Mouse (Mus musculus) MEL (cell line): ENCODE measurements around the gene Gipc2.

Experiments used
- BHLHE40 ChIP-seq: IDR thresholded peaks from 2 replicates; pipeline ENCODE4 v1.6.1; 2012; ENCODE audit warnings: low read depth, mild to moderate bottlenecking, inconsistent platforms, low read length, improper control_type of control experiment, borderline replicate concordance
- CTCF ChIP-seq, 3 experiments: IDR thresholded peaks in 2 of 3; conservative IDR thresholded peaks in 1 of 3; 2 replicates each; pipeline ENCODE4 v1.5.1; 2011 to 2012; ENCODE audit warnings: low read length in 3 of 3, low read depth in 2 of 3, mild to moderate bottlenecking in 2 of 3, improper control_type of control experiment in 1 of 3, inconsistent platforms in 1 of 3, mixed read lengths in 1 of 3, moderate library complexity in 1 of 3; ENCODE audit not compliant: control insufficient read depth in 1 of 3, insufficient read depth in 1 of 3, poor library complexity in 1 of 3, severe bottlenecking in 1 of 3
- E2F4 ChIP-seq: IDR thresholded peaks from 2 replicates; pipeline ENCODE4 v1.6.1; 2011; ENCODE audit warnings: low read depth, low read length, improper control_type of control experiment, borderline replicate concordance
- MAZ ChIP-seq: IDR thresholded peaks from 2 replicates; pipeline ENCODE4 v1.6.1; 2012; ENCODE audit warnings: low read depth, mild to moderate bottlenecking, inconsistent platforms, low read length, improper control_type of control experiment
- POLR2A ChIP-seq, 2 experiments: IDR thresholded peaks; 2 replicates each; pipeline ENCODE4 v1.6.1; 2011 to 2012; ENCODE audit warnings: low read length in 2 of 2, mild to moderate bottlenecking in 2 of 2, control low read depth in 1 of 2, improper control_type of control experiment in 1 of 2, low read depth in 1 of 2, moderate library complexity in 1 of 2; ENCODE audit not compliant: control insufficient read depth in 1 of 2, insufficient read depth in 1 of 2, poor library complexity in 1 of 2
- RCOR1 ChIP-seq: IDR thresholded peaks from 2 replicates; pipeline ENCODE4 v1.6.1; 2012; ENCODE audit warnings: low read depth, mild to moderate bottlenecking, inconsistent platforms, low read length, improper control_type of control experiment
- TAL1 ChIP-seq: IDR thresholded peaks from 2 replicates; pipeline ENCODE4 v1.6.1; 2012; ENCODE audit warnings: mild to moderate bottlenecking, inconsistent platforms, low read length, moderate library complexity, mixed read lengths
- ZMIZ1 ChIP-seq: IDR thresholded peaks from 2 replicates; pipeline ENCODE4 v1.6.1; 2012; ENCODE audit warnings: low read depth, mild to moderate bottlenecking, inconsistent platforms, low read length, improper control_type of control experiment, moderate library complexity

DNA sequence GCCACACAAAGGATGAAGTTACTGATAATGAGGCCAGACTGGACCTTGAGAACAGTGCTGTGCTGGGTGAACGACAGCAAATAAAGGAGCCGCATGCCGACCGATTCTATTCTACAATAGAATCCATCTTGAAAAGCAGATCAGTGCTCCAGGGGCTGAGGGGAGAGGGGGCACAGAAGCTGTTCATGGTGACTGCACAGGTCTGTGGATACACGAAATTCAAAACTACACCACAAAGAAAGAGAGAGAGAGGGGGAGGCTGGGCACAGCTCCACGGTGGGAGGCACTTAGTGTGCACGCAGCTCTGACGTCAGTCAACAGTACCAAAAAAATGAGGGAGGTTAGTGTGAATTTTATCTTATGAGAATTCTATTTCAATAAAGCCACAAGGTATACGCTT lies 17.5 kb upstream of the Gipc2 start:
- TF ChIP-seq TAL1 (no peak), CTCF (IDR thresholded peaks at IDR 0.05 in 2 of 3, conservative IDR thresholded peaks at IDR 0.05 in 1 of 3; ENCODE audit: control insufficient read depth in 1 of 3, insufficient read depth in 1 of 3, low read depth in 2 of 3, low read length in 3 of 3, poor library complexity in 1 of 3, severe bottlenecking in 1 of 3) (no peak), E2F4 (no peak), RCOR1 (no peak), POLR2A (IDR thresholded peaks at IDR 0.05; ENCODE audit: control insufficient read depth in 1 of 2, insufficient read depth in 1 of 2, low read depth in 1 of 2, low read length in 2 of 2, poor library complexity in 1 of 2) (no peak), BHLHE40 (no peak), ZMIZ1 (no peak), MAZ (no peak)
